Mouse (Mus musculus): ENCODE results near the gene Actn1. TPM values are rescaled to one million over a fixed set of nuclear protein-coding genes. Genes with fewer than 3 reads are reported as not detected.

Gene Actn1
- polyA plus RNA-seq, 1 experiment from 2014 or later = 46.0 TPM

DNA sequence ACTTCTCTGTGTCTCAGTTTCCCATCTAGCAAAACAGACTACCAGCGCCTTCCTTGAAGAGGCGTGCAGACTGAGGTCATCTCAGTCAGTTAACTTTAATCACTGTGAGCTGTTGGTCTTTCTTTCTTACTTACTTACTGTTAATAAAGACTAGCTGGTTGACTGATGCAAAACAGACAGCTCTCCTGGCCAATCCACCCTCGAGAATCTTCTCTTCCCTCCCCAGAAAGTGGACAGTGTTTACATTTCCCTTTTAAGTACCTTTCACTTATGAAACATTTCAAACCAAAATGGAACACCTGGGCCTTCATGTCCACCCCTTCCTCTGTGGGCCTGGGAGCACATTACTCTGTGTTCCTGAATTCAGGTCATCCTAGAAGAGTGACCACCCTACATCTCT, 8.6 kb downstream of the Actn1 start:
- Histone ChIP-seq H3K36me3 (ENCODE audit: control insufficient read depth, insufficient read depth, low read length) (no peaks in the 10 kb centered on the region; the same call in 1 of the 2 replicates), H3K4me3 (ENCODE audit: low read depth, low read length) (no peak overlapping the region), H3K27me3 (ENCODE audit: control insufficient read depth, insufficient read depth, low read length) (no peaks in the 10 kb centered on the region), H3K4me2 (ENCODE audit: low read depth, severe bottlenecking) (no peak overlapping the region), H3K9me3 (ENCODE audit: control insufficient read depth, low read length) (no peaks in the 10 kb centered on the region), H3K27ac (replicated peaks; ENCODE audit: low read depth, low read length) (no peak overlapping the region), H3K9ac (ENCODE audit: low read length) (no peak overlapping the region), H3K4me1 (ENCODE audit: control insufficient read depth, insufficient read depth, low read length) (peaks cover 35% of the 10 kb centered on the region)
- ATAC-seq (ENCODE audit: insufficient number of reproducible peaks, low FRiP score, low TSS enrichment, low read depth) (no peak), DNase-seq (ENCODE audit: low spot score) (no peak)
- WGBS = 68% methylated on average over 3 of the region's 3 CpGs

- H3K4me2 ChIP-seq (ENCODE audit: low read depth, severe bottlenecking) = no peak overlapping the region
- peaks cover 34% of the 10 kb centered on the region for H3K4me1 ChIP-seq (ENCODE audit: control insufficient read depth, insufficient read depth, low read length)
- no peak for DNase-seq (ENCODE audit: low spot score)
- H3K4me3 ChIP-seq (ENCODE audit: low read depth, low read length) = no peak overlapping the region
- no peak for ATAC-seq (ENCODE audit: insufficient number of reproducible peaks, low FRiP score, low TSS enrichment, low read depth)
- H3K9ac ChIP-seq (ENCODE audit: low read length) = no peak overlapping the region
- H3K9me3 ChIP-seq (ENCODE audit: control insufficient read depth, low read length) = no peaks in the 10 kb centered on the region
- H3K27me3 ChIP-seq (ENCODE audit: control insufficient read depth, insufficient read depth, low read length) = no peaks in the 10 kb centered on the region
- 0 out of 2 replicates have a peak overlapping the region, but pooled peaks have one; percentile 0 for H3K27ac ChIP-seq (replicated peaks; ENCODE audit: low read depth, low read length)
- WGBS = 68% methylated on average over 6 of the region's 6 CpGs
- no peaks in the 10 kb centered on the region; the same call in 1 of the 2 replicates for H3K36me3 ChIP-seq (ENCODE audit: control insufficient read depth, insufficient read depth, low read length)
Measured at GRCm38 (mm10) chr12:80249539-80249938, 10.6 kb downstream of the Actn1 start.

- peaks cover 29% of the 10 kb centered on the region for H3K4me1 ChIP-seq (ENCODE audit: control insufficient read depth, insufficient read depth, low read length)
- H3K4me3 ChIP-seq (ENCODE audit: low read depth, low read length) = no peak overlapping the region
- no peaks in the 10 kb centered on the region; the same call in 1 of the 2 replicates for H3K36me3 ChIP-seq (ENCODE audit: control insufficient read depth, insufficient read depth, low read length)
- no peak overlapping the region for H3K9ac ChIP-seq (ENCODE audit: low read length)
- H3K4me2 ChIP-seq (ENCODE audit: low read depth, severe bottlenecking) = no peak overlapping the region
- 84% methylated on average over 5 of the region's 5 CpGs for WGBS
- ATAC-seq (ENCODE audit: insufficient number of reproducible peaks, low FRiP score, low TSS enrichment, low read depth) (no peak), DNase-seq (ENCODE audit: low spot score) (no peak)
- no peaks in the 10 kb centered on the region for H3K9me3 ChIP-seq (ENCODE audit: control insufficient read depth, low read length)
- no peak overlapping the region for H3K27ac ChIP-seq (replicated peaks; ENCODE audit: low read depth, low read length)
- no peaks in the 10 kb centered on the region for H3K27me3 ChIP-seq (ENCODE audit: control insufficient read depth, insufficient read depth, low read length)
Measured at GRCm38 (mm10) chr12:80247067-80247466, 13.1 kb downstream of the Actn1 start.

DNA sequence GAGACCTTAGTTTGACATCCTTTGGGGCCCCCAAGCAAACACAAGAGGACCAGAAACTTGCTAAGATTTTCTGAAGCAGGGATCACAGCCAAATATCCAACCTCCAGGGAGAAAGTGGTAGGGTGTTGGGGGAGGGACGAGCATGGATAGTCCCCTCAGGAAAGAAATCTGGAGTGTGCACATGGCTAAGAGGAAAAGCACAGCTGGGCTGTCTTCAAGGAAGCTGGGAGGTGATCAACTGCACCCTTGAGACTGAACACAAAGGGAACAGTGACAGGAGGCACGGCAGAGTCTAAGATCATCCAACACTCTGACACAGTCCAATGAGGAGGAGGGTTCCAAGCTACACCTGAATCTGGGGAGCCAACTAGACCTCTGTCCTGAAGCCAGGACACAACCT, 13.7 kb downstream of the Actn1 start:
- Histone ChIP-seq H3K4me3 (ENCODE audit: low read depth, low read length) (no peak overlapping the region), H3K27ac (replicated peaks; ENCODE audit: low read depth, low read length) (no peak overlapping the region), H3K4me2 (ENCODE audit: low read depth, severe bottlenecking) (no peak overlapping the region), H3K27me3 (ENCODE audit: control insufficient read depth, insufficient read depth, low read length) (no peaks in the 10 kb centered on the region), H3K9me3 (ENCODE audit: control insufficient read depth, low read length) (no peaks in the 10 kb centered on the region), H3K9ac (ENCODE audit: low read length) (no peak overlapping the region), H3K36me3 (ENCODE audit: control insufficient read depth, insufficient read depth, low read length) (no peaks in the 10 kb centered on the region; the same call in 1 of the 2 replicates), H3K4me1 (ENCODE audit: control insufficient read depth, insufficient read depth, low read length) (peaks cover 26% of the 10 kb centered on the region)
- no peak for DNase-seq (ENCODE audit: low spot score)
- 55% methylated on average over 2 of the region's 2 CpGs for WGBS
- ATAC-seq (ENCODE audit: insufficient number of reproducible peaks, low FRiP score, low TSS enrichment, low read depth) = no peak

DNA sequence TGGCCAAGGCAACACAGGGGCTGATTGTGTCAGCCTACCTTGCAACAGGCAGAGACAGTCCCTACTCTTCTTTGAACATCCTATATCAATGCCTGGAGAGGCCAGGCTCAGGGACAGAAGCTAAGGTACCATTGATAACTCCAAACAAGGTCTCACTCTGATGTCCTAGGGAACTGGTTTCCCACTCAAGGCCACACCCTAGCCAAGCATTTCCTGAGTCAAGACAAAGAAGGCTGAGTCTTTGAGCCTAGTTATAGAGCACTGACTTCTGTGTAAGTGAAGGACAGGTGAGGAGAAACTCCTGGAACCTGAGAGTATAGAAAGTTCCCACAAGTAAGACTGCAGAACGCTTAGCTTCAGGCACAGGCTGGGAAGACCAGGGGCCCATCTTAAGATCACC, 15.4 kb downstream of the Actn1 start:
- Histone ChIP-seq H3K27ac (replicated peaks; ENCODE audit: low read depth, low read length) (no peak overlapping the region; the same call in 1 of the 2 replicates), H3K4me2 (ENCODE audit: low read depth, severe bottlenecking) (no peak overlapping the region), H3K36me3 (ENCODE audit: control insufficient read depth, insufficient read depth, low read length) (no peaks in the 10 kb centered on the region; the same call in 1 of the 2 replicates), H3K27me3 (ENCODE audit: control insufficient read depth, insufficient read depth, low read length) (no peaks in the 10 kb centered on the region), H3K4me3 (ENCODE audit: low read depth, low read length) (no peak overlapping the region), H3K9me3 (ENCODE audit: control insufficient read depth, low read length) (no peaks in the 10 kb centered on the region), H3K9ac (ENCODE audit: low read length) (no peak overlapping the region), H3K4me1 (ENCODE audit: control insufficient read depth, insufficient read depth, low read length) (peaks cover 11% of the 10 kb centered on the region; the same call in 1 of the 2 replicates)
- ATAC-seq (ENCODE audit: insufficient number of reproducible peaks, low FRiP score, low TSS enrichment, low read depth) (no peak), DNase-seq (ENCODE audit: low spot score) (no peak)
- 96% methylated on average over 1 of the region's 1 CpGs for WGBS

GRCm38 (mm10) chr12:80244127-80244526, 16.0 kb downstream of the Actn1 start:
- Histone ChIP-seq H3K4me1 (ENCODE audit: control insufficient read depth, insufficient read depth, low read length) (0 out of 2 replicates have a peak, but pooled peaks cover 4% of the 10 kb centered on the region), H3K9ac (ENCODE audit: low read length) (no peak overlapping the region), H3K27ac (replicated peaks; ENCODE audit: low read depth, low read length) (no peak overlapping the region; the same call in 1 of the 2 replicates), H3K9me3 (ENCODE audit: control insufficient read depth, low read length) (no peaks in the 10 kb centered on the region), H3K36me3 (ENCODE audit: control insufficient read depth, insufficient read depth, low read length) (no peaks in the 10 kb centered on the region; the same call in none of the 2 replicates), H3K4me3 (ENCODE audit: low read depth, low read length) (no peak overlapping the region), H3K27me3 (ENCODE audit: control insufficient read depth, insufficient read depth, low read length) (no peaks in the 10 kb centered on the region), H3K4me2 (ENCODE audit: low read depth, severe bottlenecking) (no peak overlapping the region)
- WGBS = 95% methylated on average over 6 of the region's 6 CpGs
- no peak for DNase-seq (ENCODE audit: low spot score)
- no peak for ATAC-seq (ENCODE audit: insufficient number of reproducible peaks, low FRiP score, low TSS enrichment, low read depth)

- no peaks in the 10 kb centered on the region; the same call in none of the 2 replicates for H3K36me3 ChIP-seq (ENCODE audit: control insufficient read depth, insufficient read depth, low read length)
- H3K27ac ChIP-seq (replicated peaks; ENCODE audit: low read depth, low read length) = no peak overlapping the region
- no peaks in the 10 kb centered on the region for H3K9me3 ChIP-seq (ENCODE audit: control insufficient read depth, low read length)
- H3K4me1 ChIP-seq (ENCODE audit: control insufficient read depth, insufficient read depth, low read length) = peaks cover 10% of the 10 kb centered on the region; the same call in 1 of the 2 replicates
- H3K9ac ChIP-seq (ENCODE audit: low read length) = no peak overlapping the region
- no peak for DNase-seq (ENCODE audit: low spot score)
- H3K4me3 ChIP-seq (ENCODE audit: low read depth, low read length) = no peak overlapping the region
- 91% methylated on average over 4 of the region's 4 CpGs for WGBS
- no peak overlapping the region for H3K4me2 ChIP-seq (ENCODE audit: low read depth, severe bottlenecking)
- H3K27me3 ChIP-seq (ENCODE audit: control insufficient read depth, insufficient read depth, low read length) = no peaks in the 10 kb centered on the region
- ATAC-seq (ENCODE audit: insufficient number of reproducible peaks, low FRiP score, low TSS enrichment, low read depth) = no peak
Measured at GRCm38 (mm10) chr12:80243335-80243734, 16.8 kb downstream of the Actn1 start.

DNA sequence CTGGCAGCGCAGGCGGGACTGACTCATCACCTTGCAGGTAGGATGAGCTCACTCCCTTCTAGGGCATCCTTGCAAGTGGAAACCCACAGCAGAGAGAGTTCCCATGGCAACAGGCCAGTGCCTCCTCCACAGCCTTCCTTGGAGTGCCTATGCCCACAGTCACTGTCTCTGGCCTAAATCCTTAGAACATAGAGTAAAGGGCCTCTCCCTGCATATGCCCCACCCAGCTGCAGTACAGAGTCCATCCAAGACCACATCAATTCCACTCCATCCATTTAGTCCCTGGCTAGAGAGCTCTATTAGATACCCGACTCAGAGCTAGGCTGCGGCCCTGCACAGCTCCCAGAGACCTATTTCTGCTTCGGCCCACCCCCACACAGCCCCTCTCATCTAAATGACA, 20.7 kb downstream of the Actn1 start:
- Histone ChIP-seq H3K9ac (ENCODE audit: low read length) (no peak overlapping the region), H3K27ac (replicated peaks; ENCODE audit: low read depth, low read length) (0 out of 2 replicates have a peak overlapping the region, but pooled peaks have one; percentile 8), H3K27me3 (ENCODE audit: control insufficient read depth, insufficient read depth, low read length) (no peaks in the 10 kb centered on the region), H3K4me1 (ENCODE audit: control insufficient read depth, insufficient read depth, low read length) (peaks cover 5% of the 10 kb centered on the region; the same call in 1 of the 2 replicates), H3K4me2 (ENCODE audit: low read depth, severe bottlenecking) (no peak overlapping the region), H3K4me3 (ENCODE audit: low read depth, low read length) (no peak overlapping the region), H3K9me3 (ENCODE audit: control insufficient read depth, low read length) (no peaks in the 10 kb centered on the region), H3K36me3 (ENCODE audit: control insufficient read depth, insufficient read depth, low read length) (no peaks in the 10 kb centered on the region; the same call in none of the 2 replicates)
- DNase-seq (ENCODE audit: low spot score) = no peak
- ATAC-seq (ENCODE audit: insufficient number of reproducible peaks, low FRiP score, low TSS enrichment, low read depth) = no peak
- WGBS = 89% methylated on average over 5 of the region's 5 CpGs

- no peaks in the 10 kb centered on the region for H3K27me3 ChIP-seq (ENCODE audit: control insufficient read depth, insufficient read depth, low read length)
- 70% methylated on average over 3 of the region's 3 CpGs for WGBS
- no peak overlapping the region for H3K4me3 ChIP-seq (ENCODE audit: low read depth, low read length)
- H3K4me1 ChIP-seq (ENCODE audit: control insufficient read depth, insufficient read depth, low read length) = peaks cover 5% of the 10 kb centered on the region; the same call in 1 of the 2 replicates
- peaks cover 2% of the 10 kb centered on the region; the same call in 1 of the 2 replicates for H3K36me3 ChIP-seq (ENCODE audit: control insufficient read depth, insufficient read depth, low read length)
- no peak for DNase-seq (ENCODE audit: low spot score)
- no peaks in the 10 kb centered on the region for H3K9me3 ChIP-seq (ENCODE audit: control insufficient read depth, low read length)
- no peak for ATAC-seq (ENCODE audit: insufficient number of reproducible peaks, low FRiP score, low TSS enrichment, low read depth)
- H3K9ac ChIP-seq (ENCODE audit: low read length) = no peak overlapping the region
- H3K27ac ChIP-seq (replicated peaks; ENCODE audit: low read depth, low read length) = no peak overlapping the region
- H3K4me2 ChIP-seq (ENCODE audit: low read depth, severe bottlenecking) = no peak overlapping the region
Measured at GRCm38 (mm10) chr12:80238523-80238922, 21.6 kb downstream of the Actn1 start.

All from limb, embryonic 11.5 days (tissue).